Mouse (Mus musculus) left cerebral cortex, postnatal 36 days (tissue): Measurements from ENCODE around the gene Klhl10. TPM values are rescaled to one million over a fixed set of nuclear protein-coding genes. Genes with fewer than 3 reads are reported as not detected.

ENCODE experiments used
- DNase-seq, 2 experiments: peaks; one replicate each; pipeline ENCODE4 v3.0.0; 2021 to 2022; ENCODE audit warnings: low spot score in 2 of 2, mixed read lengths in 1 of 2
- intact Hi-C: fragments of 180-260 bp; cut with DNase I; formaldehyde crosslinking; loops from one replicate; pipeline ENCODE4 v1.15.1; 2025
- total RNA-seq, 2 experiments: library from RNA; stranded (reverse); gene quantifications; 2 replicates each; pipeline ENCODE4 v1.2.3; 2021

The Klhl10 gene
- total RNA-seq: 1 to 10 TPM in 1 of 2 experiments, under 1 TPM in 1; 0.77 to 1.1 TPM

DNA sequence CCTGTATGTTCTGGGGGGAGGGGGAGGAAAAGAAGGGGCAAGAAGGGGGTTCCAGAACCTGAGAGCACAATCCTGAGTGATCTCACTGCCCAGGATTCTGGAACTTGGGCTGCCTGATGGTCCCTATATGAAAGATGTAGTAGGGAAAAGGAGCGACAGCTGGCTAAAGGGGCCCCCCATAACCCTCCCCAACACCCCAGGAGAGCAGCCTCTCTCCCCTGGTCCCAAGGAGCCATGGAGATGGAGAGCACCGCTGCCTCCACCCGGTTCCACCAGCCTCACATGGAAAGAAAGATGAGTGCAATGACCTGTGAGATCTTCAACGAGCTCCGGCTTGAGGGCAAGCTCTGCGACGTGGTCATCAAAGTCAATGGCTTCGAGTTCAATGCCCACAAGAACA, at the start of gene Klhl10, which contains the start of gene Nt5c3b:
Gene Klhl10 (plus strand): TSS at position 121 of the 400 bp plus-strand sequence.
Gene Nt5c3b (minus strand): TSS at position 12 of the 400 bp plus-strand sequence.
- intact Hi-C loops: loop anchor here (2.0 kb wide), 1 partner anchor 31 kb away; the partner anchor contains the start of gene Klhl11

DNA sequence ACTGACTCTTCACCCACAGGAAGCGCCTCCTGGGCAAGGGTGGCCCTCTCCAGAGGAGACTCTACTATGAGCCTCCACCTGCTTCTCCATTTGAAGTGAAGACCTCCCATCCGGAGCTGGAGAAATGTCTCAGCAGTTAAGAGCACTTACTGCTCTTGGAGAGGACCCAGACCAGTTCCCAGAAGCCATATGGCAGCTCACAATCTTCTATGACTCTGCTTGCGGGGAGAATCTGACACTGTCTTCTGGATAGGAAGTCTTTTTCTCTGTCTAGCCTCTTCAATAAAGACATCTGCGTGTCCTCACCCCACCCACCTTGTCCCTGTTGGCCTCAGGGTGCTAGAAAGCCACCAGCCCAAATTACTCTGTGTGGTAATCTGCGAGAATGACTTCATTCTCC, 48.8 kb upstream of the Klhl10 start:
- intact Hi-C loops: no loop called here
- no peak for DNase-seq

More for the DNA sequence above, at the start of gene Klhl10, which contains the start of gene Nt5c3b:
- DNase-seq: no peak

DNA sequence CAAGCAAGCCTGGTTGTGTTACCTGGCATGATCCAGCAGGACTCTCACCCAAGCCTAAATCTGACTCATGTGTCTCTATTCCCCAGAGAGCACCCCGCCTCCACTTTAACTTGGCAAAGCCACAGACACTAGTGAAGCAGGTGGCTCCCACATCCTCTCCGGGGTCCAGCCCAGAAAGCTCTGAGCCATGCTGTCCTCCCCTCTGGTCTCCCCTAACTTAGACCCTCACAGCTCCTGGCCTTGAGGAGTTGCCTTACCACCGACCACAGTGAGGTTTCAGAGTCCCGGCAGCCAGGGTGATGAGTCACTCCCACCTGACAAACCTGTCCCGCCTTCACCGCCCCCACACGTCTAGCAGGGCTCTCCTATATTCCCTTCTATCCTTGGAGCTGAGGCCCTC, 48.0 kb upstream of the Klhl10 start:
- intact Hi-C loops: no loop called here
- no peak for DNase-seq

DNA sequence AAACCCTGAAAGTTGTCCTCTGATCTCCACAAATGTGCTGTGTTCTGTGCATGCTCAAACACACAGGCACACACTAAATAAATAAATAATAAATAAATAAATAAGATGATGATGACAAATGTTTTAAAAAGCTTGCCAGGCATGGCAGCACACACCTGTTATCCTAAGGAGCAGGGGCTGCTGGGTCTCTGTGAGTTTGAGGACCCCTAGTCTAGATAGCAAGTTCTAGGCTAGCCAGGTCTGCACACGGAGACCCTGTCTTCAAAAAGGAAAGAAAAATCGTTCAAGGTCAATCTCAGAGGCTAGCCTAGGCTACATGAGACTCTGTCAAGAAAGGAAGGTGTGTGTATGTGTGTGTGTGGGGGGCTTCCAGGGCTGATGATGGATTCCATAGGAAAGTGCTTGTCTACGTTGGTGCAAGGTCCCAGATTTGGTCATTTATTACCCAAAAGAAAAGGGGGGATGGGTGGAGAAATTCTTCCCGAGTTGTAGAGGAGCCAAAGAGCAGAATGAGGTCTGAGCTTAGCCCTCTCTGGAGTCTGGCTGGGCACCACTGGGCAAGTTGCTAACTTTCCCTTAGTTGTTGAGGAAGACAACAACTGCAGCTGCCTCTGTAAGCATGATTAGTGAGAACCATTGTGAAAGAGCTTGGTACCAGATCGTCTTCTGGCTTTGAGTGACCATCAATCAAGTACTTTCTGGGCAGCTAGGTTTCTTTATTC, 47.2 kb upstream of the Klhl10 start:
- DNase-seq: no peak
- intact Hi-C loops: no loop called here

DNA sequence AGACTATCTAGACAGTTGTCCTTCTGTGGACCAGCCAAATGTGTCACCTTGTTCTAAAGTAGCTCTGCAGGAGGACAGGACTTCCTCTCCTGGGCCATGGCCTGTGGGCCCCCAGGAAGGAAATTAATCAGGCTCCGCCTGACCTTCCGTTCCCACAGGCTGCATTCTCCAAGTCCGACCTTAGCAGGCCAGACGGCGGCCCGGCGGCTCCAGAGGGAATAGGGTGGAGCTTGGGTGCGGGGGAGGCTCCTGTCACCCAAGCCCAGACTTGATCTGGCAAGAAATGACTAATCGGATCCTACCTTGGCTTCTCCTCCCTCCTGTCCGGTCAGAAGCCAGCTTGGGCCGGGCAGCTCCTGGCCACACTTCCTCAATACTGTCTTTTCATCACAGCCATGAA, 46.5 kb upstream of the Klhl10 start:
- intact Hi-C loops: no loop called here
- no peak for DNase-seq

DNA sequence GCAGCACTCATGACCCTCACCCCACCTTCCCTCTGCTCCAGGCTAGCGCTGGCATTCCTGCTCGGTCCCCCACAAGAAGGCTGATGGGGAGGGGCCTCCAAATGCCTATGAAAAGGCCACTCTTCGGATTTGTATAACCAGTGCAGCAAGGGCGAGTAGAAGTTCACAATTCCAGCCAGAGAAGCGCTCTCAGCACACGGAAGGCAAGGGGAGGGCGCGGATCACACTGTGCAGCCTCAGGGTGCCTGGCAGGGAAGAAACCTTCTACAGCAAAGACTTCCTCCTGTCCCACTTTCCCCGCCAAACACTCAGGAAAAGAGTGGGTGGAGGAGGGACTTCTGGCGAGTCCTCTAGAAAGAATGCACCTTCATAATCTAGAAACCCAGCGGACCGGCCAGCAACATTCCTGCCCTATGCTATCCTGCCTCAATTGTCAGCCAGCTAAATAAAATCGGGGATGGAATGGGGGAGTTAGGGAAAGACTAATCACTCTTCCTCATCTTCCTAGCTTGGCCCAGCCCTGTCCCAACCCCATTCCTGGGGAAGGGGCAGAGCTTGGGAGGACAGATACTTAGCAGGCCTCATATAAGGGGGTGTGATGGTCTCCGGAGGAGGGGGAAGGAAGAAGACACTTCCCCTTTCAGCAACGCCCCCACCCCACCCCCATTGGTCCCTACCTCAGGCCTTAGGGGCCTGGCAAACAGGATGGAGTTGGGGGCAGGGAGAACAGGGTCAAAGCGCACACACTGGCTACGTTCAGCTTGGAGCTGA, 45.7 kb upstream of the Klhl10 start:
- peak in 1 of 2 experiments; percentile 45 for DNase-seq
- intact Hi-C loops: no loop called here

DNA sequence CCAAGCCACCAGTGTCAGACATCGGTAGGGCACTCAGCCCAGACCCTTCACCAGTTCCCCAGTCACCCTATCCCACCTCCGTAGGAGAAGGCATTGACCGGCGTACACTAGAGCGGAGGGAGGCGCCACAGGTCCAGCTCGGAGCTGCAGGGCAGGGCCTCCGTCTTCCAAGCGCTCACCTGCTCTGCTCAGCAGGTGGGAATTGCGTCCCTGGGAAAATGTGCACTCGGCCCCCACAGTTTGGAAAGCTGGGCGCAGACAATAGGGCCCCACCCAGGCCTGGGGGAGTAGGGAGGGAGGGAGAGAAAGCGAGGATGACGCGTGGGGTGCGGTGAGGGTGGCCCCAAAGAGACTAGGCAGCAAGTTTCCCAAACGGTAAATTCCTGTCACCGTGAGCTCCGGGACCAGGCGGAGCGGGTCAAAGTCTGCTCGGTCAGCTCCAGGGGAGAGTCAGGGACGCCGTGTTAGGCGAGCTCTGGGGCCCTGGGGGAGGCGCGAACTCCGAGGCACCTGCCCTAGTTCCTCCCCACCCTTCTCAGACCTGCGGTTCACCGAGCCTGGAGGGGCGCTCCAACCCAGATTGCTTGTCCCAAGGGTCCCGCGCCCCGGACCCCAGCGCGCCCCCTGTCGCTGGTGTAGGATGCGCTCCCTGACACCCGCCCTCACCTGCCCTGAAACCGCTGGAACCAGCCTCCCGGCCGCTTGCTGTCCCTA, 44.7 kb upstream of the Klhl10 start:
- intact Hi-C loops: no loop called here
- DNase-seq: no peak

DNA sequence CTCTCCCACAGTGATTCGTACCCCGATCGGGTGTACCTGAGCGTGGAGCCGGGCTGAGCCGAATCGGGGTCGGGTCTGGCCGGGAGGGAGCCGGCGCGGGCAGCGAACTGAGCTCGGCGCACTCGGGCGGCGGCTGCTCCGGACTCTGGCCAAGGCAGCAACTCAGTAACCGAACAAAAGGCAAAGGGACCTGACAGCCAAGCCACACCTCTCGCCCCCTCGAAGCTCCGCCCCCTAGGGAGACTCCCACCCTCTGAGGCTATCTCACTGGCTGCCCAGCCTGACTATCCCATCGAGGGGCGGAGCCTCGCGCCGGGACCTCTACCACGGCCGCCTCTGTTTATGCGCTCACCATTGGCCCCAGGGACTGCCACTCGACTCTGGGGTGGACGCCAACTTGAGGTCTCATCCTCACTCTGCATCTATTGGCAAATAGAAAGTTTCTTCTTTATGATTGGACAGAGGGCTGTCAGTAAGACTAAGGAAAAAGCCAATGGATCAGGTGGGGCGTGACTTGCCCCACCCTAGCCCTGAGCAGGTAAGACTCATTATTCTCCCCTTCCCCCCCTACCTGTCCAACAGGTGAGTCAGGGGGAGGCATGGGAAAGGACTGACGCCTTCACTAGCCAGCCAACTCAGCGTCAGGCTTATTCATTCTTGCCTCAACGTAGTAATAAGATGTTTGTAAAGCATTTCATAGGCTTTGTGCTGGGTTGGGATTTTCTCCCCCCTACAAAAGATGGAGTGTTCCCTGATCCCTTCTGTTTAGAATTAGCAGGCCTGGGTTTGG, 43.9 kb upstream of the Klhl10 start, which contains the start of gene Jup:
Gene Jup (minus strand): TSS at position 164 of the 790 bp plus-strand sequence.
- peak; percentile 99 to 100 for DNase-seq
- intact Hi-C loops: no loop called here

DNA sequence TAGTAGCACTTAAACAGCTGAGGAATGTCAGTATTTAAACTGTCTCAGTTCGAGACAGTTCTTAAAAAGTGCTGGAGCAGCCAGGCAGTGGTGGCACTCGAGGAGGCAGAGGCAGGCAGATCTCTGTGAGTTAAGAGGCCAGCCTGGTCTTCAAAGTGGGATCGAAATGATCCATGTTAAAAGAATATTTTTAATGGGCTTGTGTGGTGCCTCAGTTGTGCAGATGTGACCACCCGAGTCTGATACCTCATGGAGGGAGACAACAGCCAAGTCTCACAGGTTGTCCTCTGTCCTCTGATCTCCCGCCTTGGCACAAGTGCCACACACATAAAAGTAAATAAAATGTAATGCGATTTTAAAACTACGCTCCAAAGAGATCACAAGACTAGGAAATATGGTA, 43.2 kb upstream of the Klhl10 start:
- DNase-seq: no peak
- intact Hi-C loops: no loop called here

DNA sequence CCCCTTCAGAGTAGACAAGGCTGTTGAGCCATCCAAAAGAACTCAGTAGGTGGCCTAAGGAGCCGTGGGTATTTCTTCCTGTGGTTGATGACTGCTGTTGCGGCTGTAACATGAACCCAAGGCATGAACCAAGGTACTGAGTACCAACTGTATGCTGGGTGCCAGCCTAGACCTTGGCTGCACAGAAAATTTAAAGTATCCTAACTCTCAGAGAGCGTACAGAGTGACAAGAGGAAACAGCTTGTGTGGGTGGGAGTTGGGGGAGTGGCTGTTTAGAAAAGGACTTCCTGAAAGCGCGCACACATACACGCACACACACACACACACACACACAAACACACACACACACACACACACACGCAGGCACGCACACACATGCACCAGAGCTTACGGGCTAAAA, 42.4 kb upstream of the Klhl10 start:
- DNase-seq: no peak
- intact Hi-C loops: no loop called here

DNA sequence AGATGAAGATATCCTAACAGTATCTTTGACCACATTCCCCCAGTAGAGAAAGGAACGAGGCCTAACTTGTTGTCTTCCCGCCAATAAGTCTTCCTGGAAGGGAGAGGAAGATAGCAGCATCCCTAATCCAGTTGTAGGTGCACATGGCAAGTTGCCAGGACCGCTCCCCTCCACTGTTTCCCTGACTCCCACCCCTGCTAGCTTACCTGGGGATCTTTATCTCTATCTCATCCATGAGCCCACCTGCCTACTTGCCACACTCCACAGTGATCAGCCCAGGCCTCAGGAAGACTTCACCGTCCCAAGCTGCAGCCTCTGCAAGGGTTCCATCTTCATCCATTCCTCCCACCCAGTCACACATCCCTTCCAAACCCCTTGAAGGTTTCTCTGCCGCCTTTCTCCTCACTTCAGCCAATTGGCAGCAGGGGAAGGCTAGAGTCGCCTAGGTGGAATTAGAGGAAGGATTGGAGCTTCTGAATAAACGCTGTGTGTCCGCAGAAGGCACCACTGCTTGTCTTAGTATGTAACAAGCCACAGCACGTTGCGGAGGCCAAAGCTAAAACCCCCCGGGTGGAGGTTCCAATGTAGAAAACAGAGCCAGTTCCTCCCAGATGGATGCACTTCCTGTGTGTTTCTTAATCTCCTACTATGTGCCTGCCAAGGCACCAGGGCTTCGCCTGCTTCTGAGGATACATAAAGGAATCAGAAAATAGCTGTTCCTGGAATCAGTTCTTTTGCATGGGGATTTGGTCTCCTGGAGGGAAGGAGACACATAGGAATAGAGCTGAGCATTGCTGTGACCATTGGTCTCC, 41.8 kb upstream of the Klhl10 start:
- no peak for DNase-seq
- intact Hi-C loops: no loop called here

DNA sequence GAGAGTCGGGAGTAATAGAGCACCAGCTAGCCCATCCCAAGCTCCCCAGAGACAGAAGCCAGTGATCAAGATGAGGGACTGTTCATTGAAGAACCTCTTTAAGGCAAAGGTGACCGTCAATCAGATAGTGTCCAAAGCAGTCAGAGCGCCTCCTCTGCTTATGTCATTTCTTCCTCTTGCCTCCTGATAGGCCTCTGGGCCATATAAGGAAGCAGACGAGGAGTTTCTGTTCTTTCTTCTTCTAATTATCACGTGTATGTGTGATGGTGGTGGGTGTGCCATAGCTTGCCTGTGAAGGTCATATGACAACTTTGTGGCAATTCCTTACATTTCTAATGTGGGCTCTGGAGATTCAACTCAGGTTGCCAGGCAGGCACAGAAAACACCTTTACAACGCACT, 40.9 kb upstream of the Klhl10 start:
- no peak for DNase-seq
- intact Hi-C loops: no loop called here

DNA sequence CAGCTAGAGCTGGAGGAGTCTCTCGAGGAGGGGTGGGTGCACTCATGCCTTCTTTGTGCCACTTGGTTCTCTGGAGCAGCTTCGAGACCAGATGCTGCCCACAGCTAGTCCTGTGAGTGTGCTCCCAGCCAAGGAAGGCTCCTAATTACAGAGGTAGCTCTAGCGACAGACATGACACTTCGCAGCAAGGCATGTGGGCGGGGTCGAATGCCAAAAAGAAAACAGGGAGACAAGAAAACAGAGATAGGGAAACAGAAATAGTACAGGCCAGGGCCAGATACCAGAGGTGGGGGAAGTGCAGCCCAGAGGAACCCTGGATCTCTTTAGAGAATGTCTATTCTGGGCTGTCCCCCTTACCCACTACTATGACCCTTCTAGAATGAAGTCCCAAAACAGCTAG, 39.5 kb upstream of the Klhl10 start:
- no peak for DNase-seq
- intact Hi-C loops: no loop called here

DNA sequence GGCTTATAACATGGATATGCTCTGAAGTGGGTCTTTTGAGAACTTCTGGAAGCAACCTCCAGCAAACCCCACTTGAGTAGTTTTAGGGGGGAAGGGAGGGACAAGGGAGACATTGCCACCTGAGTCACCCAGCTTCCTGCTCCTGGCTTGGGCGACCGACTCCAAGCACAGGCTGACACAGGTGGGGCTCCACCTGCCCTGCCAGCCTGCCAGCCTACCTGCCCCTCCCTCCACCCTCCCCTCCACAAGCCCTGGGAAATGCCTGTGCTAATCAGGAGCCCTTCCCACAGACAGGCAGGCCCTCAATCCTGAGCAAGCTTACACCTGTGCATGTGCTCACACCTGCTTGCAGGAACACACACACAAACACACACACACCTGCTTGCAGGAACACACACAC, 39.0 kb upstream of the Klhl10 start:
- intact Hi-C loops: no loop called here
- no peak for DNase-seq

DNA sequence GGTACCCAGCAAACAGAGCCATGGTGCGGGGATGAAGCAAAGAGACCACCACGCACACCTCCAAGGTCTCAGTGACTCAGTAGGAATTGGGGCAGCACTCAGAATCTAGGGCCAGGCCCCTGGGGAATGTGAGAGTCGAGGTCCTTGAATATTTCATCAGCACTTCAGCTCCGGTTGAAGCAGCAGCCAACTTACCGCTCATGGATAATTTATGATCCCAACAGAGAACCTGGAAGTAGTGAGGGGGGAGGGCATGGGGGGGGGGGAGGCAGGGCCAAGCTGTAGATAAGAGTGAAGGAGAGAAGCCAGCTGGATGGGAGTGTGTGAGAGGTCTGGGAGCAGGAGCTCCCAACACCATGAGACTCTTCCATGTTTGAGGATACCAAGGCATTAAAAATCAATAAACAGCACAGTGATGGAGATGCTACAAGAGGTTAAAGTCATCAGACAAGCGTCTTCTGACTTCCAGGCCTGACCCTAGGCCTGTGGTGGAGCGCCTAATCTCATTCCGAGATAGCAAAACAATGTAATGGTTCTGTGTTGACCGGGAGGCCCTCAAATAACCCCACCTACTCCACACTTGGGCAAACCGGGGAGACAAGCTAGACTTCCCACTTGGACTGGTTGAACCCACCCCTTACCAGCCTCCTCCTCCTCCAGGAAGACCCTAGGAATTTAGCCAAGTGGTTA, 38.1 kb upstream of the Klhl10 start:
- intact Hi-C loops: no loop called here
- DNase-seq: no peak

DNA sequence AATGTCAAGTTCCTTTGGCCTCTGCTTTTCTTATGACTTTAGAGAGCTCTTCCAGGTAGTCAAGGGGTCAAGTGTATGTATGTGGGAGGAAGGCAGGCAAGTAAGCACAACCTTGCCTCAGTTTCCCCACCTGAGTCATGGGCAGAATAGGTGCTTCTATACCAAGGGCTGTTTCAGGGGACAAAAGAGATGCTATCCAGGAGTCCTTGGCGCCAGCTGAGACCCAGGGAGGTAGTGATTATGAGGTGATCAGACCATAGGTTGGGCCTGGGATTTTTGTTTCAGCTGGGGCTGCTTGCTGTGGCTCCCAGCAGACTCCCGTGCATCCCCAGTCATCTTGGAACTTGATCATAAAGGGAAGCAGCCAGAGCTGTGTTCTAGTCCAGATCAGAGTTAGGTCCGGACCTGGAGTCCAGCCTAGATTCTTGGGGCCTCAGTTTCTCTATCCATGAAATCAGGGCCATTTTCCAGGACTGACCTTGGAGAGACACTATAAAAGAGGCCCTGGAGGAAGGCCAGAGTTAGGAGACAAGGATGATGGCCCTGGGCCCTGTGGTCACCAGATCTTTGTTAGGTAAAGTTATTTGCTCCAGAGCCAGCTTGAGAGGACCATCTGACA, 37.2 kb upstream of the Klhl10 start:
- no peak for DNase-seq
- intact Hi-C loops: no loop called here

DNA sequence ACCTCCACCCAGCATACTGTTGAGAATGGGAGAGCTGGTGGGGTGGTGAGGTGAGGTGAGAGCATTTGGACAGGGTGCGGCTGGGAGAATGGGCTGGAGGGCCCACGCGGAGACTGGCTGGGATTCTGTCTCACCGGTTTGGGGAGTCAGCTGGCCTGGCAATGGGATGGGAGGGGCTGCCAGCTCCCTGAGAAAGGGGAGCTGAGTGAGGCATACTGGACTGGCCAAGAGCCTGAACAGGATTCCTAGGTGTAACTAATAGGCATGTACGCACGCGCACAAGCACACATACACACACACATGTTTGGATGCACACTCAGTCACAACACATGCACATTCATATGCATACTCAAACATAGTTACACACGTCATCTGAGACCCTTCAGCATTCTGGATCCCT, 35.4 kb upstream of the Klhl10 start:
- DNase-seq: no peak
- intact Hi-C loops: no loop called here
